ENCODE assay signal across 14 mouse cellular contexts in the genomic region with DNA sequence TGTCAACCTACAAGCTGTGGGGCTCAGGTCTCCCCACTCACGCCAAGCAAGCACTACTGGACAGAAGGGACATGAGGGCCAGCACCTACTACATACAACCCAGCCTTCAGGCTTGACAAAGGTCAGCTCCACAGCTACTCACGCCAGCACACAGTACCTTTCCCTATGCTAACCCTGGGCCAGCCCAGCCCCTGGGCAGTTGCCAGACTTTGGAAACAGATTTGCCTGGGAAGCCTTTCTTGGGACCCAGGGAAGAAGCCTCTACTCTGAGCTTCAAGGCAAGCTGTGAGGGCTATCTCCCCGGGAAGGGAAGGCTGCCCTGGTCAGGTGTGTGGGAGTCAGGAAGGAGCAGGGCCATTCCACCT. TPM values are rescaled to one million over a fixed set of nuclear protein-coding genes. Genes with fewer than 3 reads are reported as not detected.
DNase-seq lines count a peak whose midpoint lies in the region; ATAC-seq and TF ChIP-seq lines count a peak whose summit lies in the region.
"Had no signal": no experiment of that assay in that cellular context is flagged by ENCODE, and none has a peak within 500 bp of the region (broad histone marks: within the 10 kb centered on the region; RNA-seq: fewer than 3 reads in every experiment).

No protein-coding gene starts in this region.

- H3K4me3 ChIP-seq in heart, embryonic 13.5 days, result no peak overlapping the region
- no peak overlapping the region for H3K4me3 ChIP-seq in thymus, adult 2 months (ENCODE audit: control insufficient read depth, insufficient read depth, low read length)
- H3K4me3 ChIP-seq in hindbrain, embryonic 11.5 days (ENCODE audit: low read depth, low read length), result no peak overlapping the region
- H3K4me3 ChIP-seq: embryonic facial prominence, embryonic 15.5 days; hindbrain, embryonic 10.5 days; lung, embryonic 15.5 days; midbrain, embryonic 12.5 days had no signal

- TF ChIP-seq CTCF in thymus, adult 2 months (IDR thresholded peaks at IDR 0.05; ENCODE audit: borderline replicate concordance, control insufficient read depth, extremely low read depth, insufficient read depth, low read length, poor library complexity), result no peak

- H3K4me2 ChIP-seq in heart, embryonic 13.5 days, result no peak overlapping the region
- H3K4me2 ChIP-seq in hindbrain, embryonic 11.5 days (replicated peaks; ENCODE audit: low read depth, low read length), result no peak overlapping the region
- H3K4me2 ChIP-seq: embryonic facial prominence, embryonic 15.5 days; lung, embryonic 15.5 days; midbrain, embryonic 12.5 days had no signal

- no peaks in the 10 kb centered on the region for H3K9me3 ChIP-seq in heart, embryonic 13.5 days
- no peaks in the 10 kb centered on the region for H3K9me3 ChIP-seq in hindbrain, embryonic 11.5 days (ENCODE audit: control insufficient read depth, low read length)
- H3K9me3 ChIP-seq: embryonic facial prominence, embryonic 15.5 days; hindbrain, embryonic 10.5 days; lung, embryonic 15.5 days; midbrain, embryonic 12.5 days had no signal

- 58% methylated on average over 3 of the region's 3 CpGs for WGBS in heart, embryonic 13.5 days
- 78% methylated on average over 3 of the region's 3 CpGs for WGBS in thymus, adult 2 months
- 82% methylated on average over 3 of the region's 3 CpGs for WGBS in hindbrain, embryonic 11.5 days

- no peak for TF ChIP-seq POLR2A in thymus, adult 2 months (IDR thresholded peaks at IDR 0.05; ENCODE audit: control insufficient read depth, extremely low read depth, insufficient read depth, low read length, poor library complexity)

- intact Hi-C loops in heart, postnatal 36 days (cut with DNase I), result no loop called here

- ATAC-seq in heart, embryonic 13.5 days (ENCODE audit: extremely low read depth, insufficient number of reproducible peaks, low FRiP score, low TSS enrichment), result no peak
- ATAC-seq in hindbrain, embryonic 11.5 days (ENCODE audit: low FRiP score), result no peak
- ATAC-seq in erythroid progenitor cell, adult 5-6 weeks (replicated peaks; ENCODE audit: low FRiP score, poor library complexity, severe bottlenecking), result no peak
- ATAC-seq: Patski had no signal

- DNase-seq in heart, postnatal 36 days, result no peak
- peak; percentile 6 for DNase-seq in thymus, postnatal 4 days
- DNase-seq in thymus, adult 2 months, result no peak
- peak; percentile 62 for DNase-seq in kidney, postnatal 14 days
- DNase-seq in ovary, postnatal 10 days (ENCODE audit: low spot score), result no peak
- no peak for DNase-seq in hindbrain, embryonic 11.5 days (ENCODE audit: low spot score)
- DNase-seq: cerebellum, postnatal 10 days had no signal

- H3K27me3 ChIP-seq in heart, embryonic 13.5 days (replicated peaks), result no peaks in the 10 kb centered on the region
- no peaks in the 10 kb centered on the region for H3K27me3 ChIP-seq in thymus, adult 2 months (ENCODE audit: control insufficient read depth, insufficient read depth, low read length)
- no peaks in the 10 kb centered on the region for H3K27me3 ChIP-seq in hindbrain, embryonic 11.5 days (ENCODE audit: control insufficient read depth, insufficient read depth, low read length)
- H3K27me3 ChIP-seq: embryonic facial prominence, embryonic 15.5 days; lung, embryonic 15.5 days; midbrain, embryonic 12.5 days; Patski had no signal

- H3K9ac ChIP-seq in heart, embryonic 13.5 days, result peak overlapping the region; percentile 50
- no peak overlapping the region for H3K9ac ChIP-seq in hindbrain, embryonic 11.5 days (ENCODE audit: low read depth, low read length)
- H3K9ac ChIP-seq: embryonic facial prominence, embryonic 15.5 days; lung, embryonic 15.5 days; midbrain, embryonic 12.5 days had no signal

- H3K36me3 ChIP-seq in heart, embryonic 13.5 days, result peaks cover 42% of the 10 kb centered on the region
- H3K36me3 ChIP-seq in thymus, adult 2 months (ENCODE audit: control insufficient read depth, insufficient read depth, low read length), result no peaks in the 10 kb centered on the region
- H3K36me3 ChIP-seq in hindbrain, embryonic 11.5 days (ENCODE audit: control insufficient read depth, insufficient read depth, low read length), result no peaks in the 10 kb centered on the region

- H3K4me1 ChIP-seq in heart, embryonic 13.5 days, result peaks cover 78% of the 10 kb centered on the region
- peaks cover 49% of the 10 kb centered on the region for H3K4me1 ChIP-seq in thymus, adult 2 months (replicated peaks; ENCODE audit: control insufficient read depth, insufficient read depth, low read length)
- H3K4me1 ChIP-seq in hindbrain, embryonic 11.5 days (replicated peaks; ENCODE audit: control insufficient read depth, insufficient read depth, low read length), result peaks cover 20% of the 10 kb centered on the region

- H3K27ac ChIP-seq in heart, embryonic 13.5 days (replicated peaks), result no peak overlapping the region
- no peak overlapping the region for H3K27ac ChIP-seq in thymus, adult 2 months (ENCODE audit: control insufficient read depth, insufficient read depth, low read length)
- no peak overlapping the region for H3K27ac ChIP-seq in hindbrain, embryonic 11.5 days (ENCODE audit: low read depth, low read length)
- H3K27ac ChIP-seq: embryonic facial prominence, embryonic 15.5 days; hindbrain, embryonic 10.5 days; lung, embryonic 15.5 days; midbrain, embryonic 12.5 days had no signal

RNA-seq across cellular contexts. Expression of a gene that starts 27.8 kb away (rescaled TPM):
- 3.7 and 3.8 TPM in 2 replicates for polyA plus RNA-seq in heart, embryonic 13.5 days (2015; fragmentation: Nextera tagmentation; extraction: Ambion mirVana)
- total RNA-seq in heart, postnatal 36 days (2021), result 1 to 10 TPM; 1.1 to 2.1 TPM
- 1.9 and 2.0 TPM in 2 replicates for polyA plus RNA-seq in thymus, adult 2 months (2012; rRNA removed)
- polyA plus RNA-seq in hindbrain, embryonic 11.5 days (2014; fragmentation: Nextera tagmentation; extraction: Ambion mirVana), result 15.0 and 17.3 TPM in 2 replicates
- total RNA-seq in erythroid progenitor cell, adult 5-6 weeks (2015; ENCODE audit: low replicate concordance), result not detected in 2 replicates
- total RNA-seq in erythroid progenitor cell, adult 5-6 weeks (2017; ENCODE audit: low replicate concordance), result 1.2 TPM in 1 of 2 replicates, not detected in the other

RNA-seq across cellular contexts. Expression of a gene that starts 37.5 kb away (rescaled TPM):
- polyA plus RNA-seq in heart, embryonic 13.5 days (2015; fragmentation: Nextera tagmentation; extraction: Ambion mirVana), result 68.7 and 72.2 TPM in 2 replicates
- total RNA-seq in heart, postnatal 36 days (2021), result 10 to 100 TPM; 33.1 to 33.9 TPM
- 53.5 and 74.9 TPM in 2 replicates for polyA plus RNA-seq in thymus, adult 2 months (2012; rRNA removed)
- 160 and 161 TPM in 2 replicates for polyA plus RNA-seq in hindbrain, embryonic 11.5 days (2014; fragmentation: Nextera tagmentation; extraction: Ambion mirVana)
- total RNA-seq in erythroid progenitor cell, adult 5-6 weeks (2015; ENCODE audit: low replicate concordance), result 22.7 and 30.6 TPM in 2 replicates
- total RNA-seq in erythroid progenitor cell, adult 5-6 weeks (2017; ENCODE audit: low replicate concordance), result 17.3 and 19.8 TPM in 2 replicates

RNA-seq across cellular contexts. Expression of a gene that starts 43.1 kb away (rescaled TPM):
- polyA plus RNA-seq in heart, embryonic 13.5 days (2015; fragmentation: Nextera tagmentation; extraction: Ambion mirVana), result 2.6 and 2.7 TPM in 2 replicates
- 10 to 100 TPM; 14.0 to 14.4 TPM for total RNA-seq in heart, postnatal 36 days (2021)
- polyA plus RNA-seq in thymus, adult 2 months (2012; rRNA removed), result 48.0 and 50.4 TPM in 2 replicates
- 12.9 and 14.9 TPM in 2 replicates for polyA plus RNA-seq in hindbrain, embryonic 11.5 days (2014; fragmentation: Nextera tagmentation; extraction: Ambion mirVana)
- 1.7 and 3.6 TPM in 2 replicates for total RNA-seq in erythroid progenitor cell, adult 5-6 weeks (2015; ENCODE audit: low replicate concordance)
- 2.2 and 10.7 TPM in 2 replicates for total RNA-seq in erythroid progenitor cell, adult 5-6 weeks (2017; ENCODE audit: low replicate concordance)

RNA-seq across cellular contexts. Expression of a gene that starts 45.0 kb away (rescaled TPM):
- 29.3 and 30.3 TPM in 2 replicates for polyA plus RNA-seq in heart, embryonic 13.5 days (2015; fragmentation: Nextera tagmentation; extraction: Ambion mirVana)
- 10 to 100 TPM; 24.4 to 25.6 TPM for total RNA-seq in heart, postnatal 36 days (2021)
- 42.9 and 49.5 TPM in 2 replicates for polyA plus RNA-seq in thymus, adult 2 months (2012; rRNA removed)
- 58.6 and 62.5 TPM in 2 replicates for polyA plus RNA-seq in hindbrain, embryonic 11.5 days (2014; fragmentation: Nextera tagmentation; extraction: Ambion mirVana)
- 14.4 and 18.9 TPM in 2 replicates for total RNA-seq in erythroid progenitor cell, adult 5-6 weeks (2015; ENCODE audit: low replicate concordance)
- 13.6 and 28.5 TPM in 2 replicates for total RNA-seq in erythroid progenitor cell, adult 5-6 weeks (2017; ENCODE audit: low replicate concordance)

Comparison
In these comparisons a context has a peak if more than half of its experiments do, and no peak if none do; other contexts are left out.
1. DNase-seq: peak in thymus, postnatal 4 days (single experiment) and kidney, postnatal 14 days (single experiment); none in heart, postnatal 36 days (0 of 2), thymus, adult 2 months (single experiment), ovary, postnatal 10 days (single experiment) and hindbrain, embryonic 11.5 days (single experiment).